Mouse (Mus musculus): ENCODE results near the gene Tas2r121. TPM values are rescaled to one million over a fixed set of nuclear protein-coding genes. Genes with fewer than 3 reads are reported as not detected.
"Not testable (repeated sequence)": the region's sequence is repeated elsewhere in the genome, so short reads cannot be mapped to it uniquely, and the experiment has no call there.

Tas2r121 gene
- total RNA-seq (2021) = not detected

DNA sequence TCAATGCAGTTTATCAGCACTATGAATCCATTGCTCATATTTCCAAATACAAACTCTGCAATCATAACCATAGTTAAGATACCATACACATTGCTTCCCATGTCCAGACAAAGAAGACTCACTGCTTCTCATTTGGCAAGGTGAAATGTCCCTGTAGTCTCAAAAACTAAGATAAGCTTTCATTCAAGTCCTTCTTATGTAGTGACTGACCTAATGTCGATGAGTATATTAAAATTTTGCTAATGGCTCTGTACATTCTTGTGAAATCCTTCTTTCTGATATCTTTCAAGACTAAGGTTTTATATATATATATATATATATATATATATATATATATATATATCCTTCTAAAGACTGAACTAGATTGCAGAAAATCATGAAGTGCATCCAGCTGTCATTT lies at the start of gene Tas2r121:
Tas2r121 (minus strand) TSS at position 101 of the 400 bp plus-strand sequence.
- DNase-seq = no peak

- no peak for DNase-seq
Measured at GRCm38 (mm10) chr6:132750206-132750605, 49.4 kb upstream of the Tas2r121 start.

DNA sequence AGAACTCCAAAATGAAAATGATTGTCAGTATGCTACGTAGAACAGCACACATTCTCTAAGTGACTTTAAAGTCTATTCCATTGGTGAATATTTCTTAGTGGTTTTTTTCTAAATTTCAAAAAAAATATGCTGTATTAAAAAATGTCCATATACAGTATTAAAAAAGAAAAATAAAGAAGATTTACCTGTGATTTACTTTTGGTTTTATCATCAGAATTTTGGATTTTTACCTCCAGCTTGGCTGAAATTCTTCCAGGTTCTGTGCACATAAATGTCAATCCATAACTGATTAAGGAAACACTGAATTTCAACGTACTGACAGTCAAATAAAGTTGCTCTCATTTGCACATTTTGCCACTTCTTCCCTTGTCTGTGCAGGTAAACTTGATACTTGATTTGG lies 37.1 kb upstream of the Tas2r121 start, which contains the start of gene Tas2r115:
Tas2r115 (minus strand) TSS at position 101 of the 400 bp plus-strand sequence.
- no peak for DNase-seq

- DNase-seq = no peak
Measured at GRCm38 (mm10) chr6:132711828-132712227, 11.0 kb upstream of the Tas2r121 start, which contains the start of gene Tas2r122. Gene Tas2r122 (minus strand): TSS chr6:132711928.

GRCm38 (mm10) chr6:132691596-132691995 lies 9.2 kb downstream of the Tas2r121 start:
- DNase-seq = not testable (repeated sequence)

- no peak for DNase-seq
Measured at GRCm38 (mm10) chr6:132656653-132657052, 44.2 kb downstream of the Tas2r121 start, which contains the start of gene Tas2r120. Gene Tas2r120 (plus strand): TSS chr6:132656953.

- DNase-seq = no peak
Measured at GRCm38 (mm10) chr6:132651426-132651825, 49.4 kb downstream of the Tas2r121 start, which contains the start of gene A630073D07Rik. Gene A630073D07Rik (minus strand): TSS chr6:132651526.

Other genes with a start within 250 kb of the Tas2r121 start
- not detected for gene Prh1, start 131.2 kb downstream of the Tas2r121 start, total RNA-seq (2021)
- gene Prp2, start 105.1 kb downstream of the Tas2r121 start, total RNA-seq (2021) = not detected
- gene A630073D07Rik, start 49.5 kb downstream of the Tas2r121 start, total RNA-seq (2021) = not detected
- not detected for gene Tas2r120, start 44.1 kb downstream of the Tas2r121 start, total RNA-seq (2021)
- gene Tas2r122, start 10.9 kb upstream of the Tas2r121 start, total RNA-seq (2021) = not detected
- gene Tas2r115, start 37.0 kb upstream of the Tas2r121 start, total RNA-seq (2021) = not detected
- gene Tas2r124, start 53.7 kb upstream of the Tas2r121 start, total RNA-seq (2021) = not detected
- gene Tas2r102, start 61.1 kb upstream of the Tas2r121 start, total RNA-seq (2021) = not detected
- gene Tas2r136, start 77.2 kb upstream of the Tas2r121 start, total RNA-seq (2021) = not detected
- not detected for gene Tas2r117, start 101.8 kb upstream of the Tas2r121 start, total RNA-seq (2021)
- gene Tas2r123, start 146.1 kb upstream of the Tas2r121 start, total RNA-seq (2021) = not detected
- not detected for gene Tas2r116, start 154.4 kb upstream of the Tas2r121 start, total RNA-seq (2021)
- gene Tas2r110, start 167.0 kb upstream of the Tas2r121 start, total RNA-seq (2021) = not detected
- gene Tas2r113, start 192.0 kb upstream of the Tas2r121 start, total RNA-seq (2021) = not detected
- not detected for gene Tas2r125, start 208.6 kb upstream of the Tas2r121 start, total RNA-seq (2021)

Measured in layer of hippocampus, postnatal 36 days (tissue).